In genomic region chr2:65621254-65621653, GRCm38 (mm10) we compare ENCODE assay signal across 10 mouse cellular contexts. TPM values are rescaled to one million over a fixed set of nuclear protein-coding genes. Genes with fewer than 3 reads are reported as not detected.
DNase-seq lines count a peak whose midpoint lies in the region; ATAC-seq lines count a peak whose summit lies in the region.
"Had no signal": no experiment of that assay in that cellular context is flagged by ENCODE, and none has a peak within 500 bp of the region (broad histone marks: within the 10 kb centered on the region; RNA-seq: fewer than 3 reads in every experiment).

No protein-coding gene starts in this region.

- peak; percentile 74 for ATAC-seq in forebrain, embryonic 15.5 days (replicated peaks)
- no peak for ATAC-seq in CD4-positive, CD25-positive, alpha-beta regulatory T cell, adult 4 months
- ATAC-seq: activated CD4-positive, CD25-positive, alpha-beta regulatory T cell, adult 4 months had no signal

- intact Hi-C loops in left cerebral cortex, postnatal 25 days (cut with DNase I): loop anchor here (2.0 kb wide), 1 partner anchor 98 kb away; no protein-coding TSS in a partner anchor

- H3K27me3 ChIP-seq in forebrain, embryonic 15.5 days: no peaks in the 10 kb centered on the region

- peak overlapping the region; percentile 41 for H3K9ac ChIP-seq in forebrain, embryonic 15.5 days (replicated peaks)

- H3K4me1 ChIP-seq in forebrain, embryonic 15.5 days: no peaks in the 10 kb centered on the region

- no peaks in the 10 kb centered on the region for H3K36me3 ChIP-seq in forebrain, embryonic 15.5 days

- peak overlapping the region; percentile 23 for H3K4me2 ChIP-seq in forebrain, embryonic 15.5 days (replicated peaks)

- H3K27ac ChIP-seq in forebrain, embryonic 15.5 days (replicated peaks): peak overlapping the region; percentile 55

- H3K9me3 ChIP-seq in forebrain, embryonic 15.5 days: no peaks in the 10 kb centered on the region

- H3K4me3 ChIP-seq in forebrain, embryonic 15.5 days: peak overlapping the region; percentile 34

- 12% methylated on average over 5 of the region's 5 CpGs for WGBS in forebrain, embryonic 15.5 days

- DNase-seq in right cerebral cortex, postnatal 4 days: peak; percentile 8
- no peak for DNase-seq in right cerebral cortex, postnatal 10 days (ENCODE audit: low spot score in 2 of 2)
- peak; percentile 38 to 45 for DNase-seq in left cerebral cortex, postnatal 25 days (ENCODE audit: low spot score in 2 of 2)
- peak; percentile 39 for DNase-seq in telencephalon, adult 2 months (ENCODE audit: low read depth, low spot score)
- no peak for DNase-seq in thymus, postnatal 36 days
- no peak for DNase-seq in Muller cell, postnatal 12 days (ENCODE audit: inconsistent ontology term)

RNA-seq across cellular contexts. Expression of gene Scn2a, which starts 0.7 kb away (rescaled TPM):
- polyA plus RNA-seq in forebrain, embryonic 15.5 days (2015; fragmentation: Nextera tagmentation; extraction: Ambion mirVana): 25.2 and 29.9 TPM in 2 replicates
- 100 to 1,000 TPM; 312 to 326 TPM for total RNA-seq in left cerebral cortex, postnatal 25 days (2021)
- 1 to 10 TPM in 1 of 2 experiments, under 1 TPM in 1; 0.38 to 1.2 TPM for polyA plus RNA-seq in CD4-positive, CD25-positive, alpha-beta regulatory T cell, adult 4 months (2017; shearing (Covaris generic))
- total RNA-seq: megakaryocyte progenitor cell, adult 5-6 weeks had no signal

RNA-seq across cellular contexts. Expression of gene Scn3a, which starts 53.8 kb away (rescaled TPM):
- polyA plus RNA-seq in forebrain, embryonic 15.5 days (2015; fragmentation: Nextera tagmentation; extraction: Ambion mirVana): 45.1 and 51.9 TPM in 2 replicates
- total RNA-seq in left cerebral cortex, postnatal 25 days (2021): 10 to 100 TPM; 32.5 to 42.1 TPM
- polyA plus RNA-seq in CD4-positive, CD25-positive, alpha-beta regulatory T cell, adult 4 months (2017; shearing (Covaris generic)): under 1 TPM in 1 of 2 experiments, not detected in 1; 0.16 TPM
- total RNA-seq: megakaryocyte progenitor cell, adult 5-6 weeks had no signal

Comparison
In these comparisons a context has a peak if more than half of its experiments do, and no peak if none do; other contexts are left out.
1. DNase-seq: peak in right cerebral cortex, postnatal 4 days (single experiment), left cerebral cortex, postnatal 25 days (2 of 2) and telencephalon, adult 2 months (single experiment); none in right cerebral cortex, postnatal 10 days (0 of 2), thymus, postnatal 36 days (0 of 2) and Muller cell, postnatal 12 days (single experiment).
2. RNA of gene Scn2a, which starts 0.7 kb away (polyA plus RNA-seq): 25.2 to 29.9 TPM in forebrain, embryonic 15.5 days; 0.38 to 1.2 TPM in CD4-positive, CD25-positive, alpha-beta regulatory T cell, adult 4 months; every median in the first group is over 10 times any median in the second.
3. RNA of gene Scn3a, which starts 53.8 kb away (polyA plus RNA-seq): 45.1 to 51.9 TPM in forebrain, embryonic 15.5 days; 0.16 TPM in CD4-positive, CD25-positive, alpha-beta regulatory T cell, adult 4 months; every median in the first group is over 10 times any median in the second.